Mouse (Mus musculus) kidney, adult 2 months (tissue): ENCODE results near the gene Carmil1.

ENCODE experiments used
- CTCF ChIP-seq: fragments of 200-500 bp; conservative IDR thresholded peaks from 2 replicates; pipeline ENCODE4 v1.5.1; 2011; ENCODE audit warnings: low read depth, mild to moderate bottlenecking, control low read depth, low read length, moderate library complexity, mixed read lengths; ENCODE audit not compliant: insufficient read depth, insufficient read length
- POLR2A ChIP-seq: fragments of 200-500 bp; IDR thresholded peaks from one replicate; pipeline ENCODE4 v1.6.1; 2011; ENCODE audit warnings: low read depth, low read length, control low read depth

DNA sequence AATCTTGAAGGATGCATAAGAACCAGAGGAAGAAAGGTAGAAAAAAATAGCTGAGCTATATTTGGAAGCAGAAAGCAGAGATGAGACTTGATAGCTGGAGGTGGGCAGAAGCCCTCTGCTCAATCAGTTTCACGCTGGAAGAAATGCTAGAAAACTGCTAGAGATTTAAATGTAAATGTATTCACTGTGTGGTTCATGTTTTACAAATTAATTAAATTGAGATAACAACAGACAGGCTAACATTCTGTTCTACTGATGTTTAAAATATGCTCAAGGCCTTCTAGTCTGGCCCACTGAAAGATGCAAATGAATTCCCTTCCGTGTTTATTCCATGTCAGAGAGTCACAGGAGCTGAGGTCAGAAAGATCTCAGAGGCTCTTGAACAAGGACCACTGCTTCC lies 308.7 kb downstream of the Carmil1 start:
- TF ChIP-seq CTCF (no peak), POLR2A (no peak)
